Mouse (Mus musculus) CD4-positive, CD25-positive, alpha-beta regulatory T cell, adult 2 months (primary cell): ENCODE results near the gene Cd300a.

ENCODE experiments used
- DNase-seq: peaks from one replicate; pipeline ENCODE4 v3.0.0-alpha.2; 2012; ENCODE audit warnings: low read depth, low spot score

Gene Cd300a

DNA sequence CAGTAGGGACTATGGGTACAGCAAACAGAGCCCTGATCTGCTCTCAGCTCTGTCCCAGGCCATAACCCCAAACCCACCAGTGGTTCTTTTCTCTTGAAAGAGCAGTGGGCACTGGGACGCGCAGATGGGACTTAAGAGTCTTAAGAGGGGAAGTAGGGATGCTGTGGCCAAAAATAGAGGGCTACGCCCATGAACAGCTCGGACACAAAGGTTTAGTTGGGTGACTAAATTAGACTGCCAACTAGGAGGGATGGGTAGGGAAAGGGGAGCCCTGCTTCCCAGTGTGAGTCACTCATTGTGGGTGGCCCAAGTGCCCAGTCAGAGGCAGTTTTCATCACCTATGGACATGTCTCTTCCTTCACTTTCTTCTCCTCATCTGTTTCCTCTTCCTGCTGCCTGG is 13.4 kb downstream of the Cd300a start:
- DNase-seq = no peak

DNA sequence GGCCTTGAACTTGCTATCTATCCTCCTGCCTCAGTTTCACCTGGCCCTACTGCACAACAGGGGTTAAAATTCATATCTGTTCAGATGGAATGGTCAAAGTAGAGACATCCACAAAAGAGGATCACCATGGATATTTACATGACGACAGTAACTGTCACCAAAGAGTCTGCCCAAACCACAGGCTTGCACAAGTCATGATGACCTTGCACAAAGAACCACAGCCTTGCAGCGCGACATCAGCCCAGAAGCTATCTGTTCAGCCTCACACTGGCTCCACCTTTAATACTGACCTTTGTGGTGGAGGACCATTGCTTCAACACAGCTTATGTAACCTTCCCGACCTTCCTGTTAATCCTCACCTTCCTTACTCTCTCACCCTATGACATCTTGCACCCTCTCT is 17.7 kb downstream of the Cd300a start:
- no peak for DNase-seq

DNA sequence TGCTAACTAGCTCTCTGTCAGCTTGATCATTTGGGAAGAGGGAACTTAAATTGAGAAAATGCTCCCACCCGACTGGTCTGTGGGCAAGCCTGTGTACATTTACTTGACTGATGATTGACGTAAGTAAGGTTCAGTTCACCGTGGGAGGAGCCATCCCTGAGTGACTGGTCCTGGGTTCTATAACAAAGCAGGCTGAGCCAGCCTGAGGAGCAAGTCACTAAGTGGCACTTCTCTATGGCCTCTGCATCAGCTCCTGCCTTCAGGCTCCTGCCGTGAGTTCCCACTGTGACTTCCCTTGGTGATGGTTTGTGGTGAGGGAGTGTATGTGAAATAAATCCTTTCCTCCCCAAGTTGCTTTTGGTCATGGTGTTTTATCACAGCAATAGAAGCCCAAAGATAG is 18.2 kb downstream of the Cd300a start:
- no peak for DNase-seq

DNA sequence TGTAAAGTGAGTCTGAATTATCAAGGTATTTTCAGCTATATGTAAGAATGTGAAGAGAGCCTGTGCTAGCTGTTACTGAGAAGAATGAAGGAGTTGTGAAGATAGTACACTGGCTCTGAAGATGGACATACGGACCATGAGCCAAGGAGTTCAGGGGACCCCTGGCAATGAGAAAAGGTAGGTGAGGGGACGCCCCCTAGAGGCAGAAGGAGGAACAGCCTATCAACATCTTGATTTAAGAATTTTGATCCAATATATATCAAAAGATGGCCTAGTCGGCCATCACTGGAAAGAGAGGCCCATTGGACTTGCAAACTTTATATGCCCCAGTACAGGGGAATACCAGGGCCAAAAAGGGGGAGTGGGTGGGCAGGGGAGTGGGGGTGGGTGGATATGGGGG is 19.7 kb downstream of the Cd300a start:
- peak; percentile 20 for DNase-seq

DNA sequence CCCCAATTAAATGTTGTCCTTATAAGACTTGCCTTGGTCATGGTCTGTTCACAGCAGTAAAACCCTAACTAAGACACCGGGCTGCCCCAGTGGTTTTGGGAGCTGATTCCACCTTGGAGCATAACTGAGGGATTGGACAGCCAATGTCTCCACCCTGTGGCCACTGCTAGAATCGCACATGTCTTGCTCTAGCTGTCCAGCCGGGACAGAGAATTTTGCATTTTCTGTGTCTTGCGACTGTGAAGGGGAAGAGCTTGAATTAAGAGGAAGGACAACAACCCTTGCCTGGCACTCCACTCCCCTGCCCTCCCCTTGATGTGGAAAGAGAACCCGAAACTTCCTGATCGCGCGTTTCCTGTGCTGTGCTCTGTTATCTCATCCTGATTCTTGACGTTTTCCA is 23.0 kb downstream of the Cd300a start:
- DNase-seq = peak; percentile 75

DNA sequence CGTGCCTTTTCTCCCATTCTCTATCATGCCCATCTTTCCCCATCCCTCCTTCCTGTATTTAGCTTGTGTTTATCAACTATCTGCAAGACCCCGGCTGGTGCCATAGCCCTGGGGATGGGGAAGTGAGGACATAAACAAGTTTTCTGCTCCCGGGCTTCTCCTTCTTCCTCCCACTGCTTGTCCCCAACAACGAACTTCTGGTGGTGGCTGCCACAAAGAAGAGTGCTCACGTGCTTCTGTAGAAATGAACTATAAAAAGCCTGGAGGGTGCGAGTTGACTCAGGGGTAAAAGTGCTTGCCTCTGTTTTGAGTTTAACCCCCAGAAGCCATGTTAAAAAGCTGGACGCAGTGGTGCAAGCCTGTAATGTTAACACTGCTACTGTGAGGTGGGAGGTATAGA is 25.1 kb downstream of the Cd300a start:
- DNase-seq = no peak

DNA sequence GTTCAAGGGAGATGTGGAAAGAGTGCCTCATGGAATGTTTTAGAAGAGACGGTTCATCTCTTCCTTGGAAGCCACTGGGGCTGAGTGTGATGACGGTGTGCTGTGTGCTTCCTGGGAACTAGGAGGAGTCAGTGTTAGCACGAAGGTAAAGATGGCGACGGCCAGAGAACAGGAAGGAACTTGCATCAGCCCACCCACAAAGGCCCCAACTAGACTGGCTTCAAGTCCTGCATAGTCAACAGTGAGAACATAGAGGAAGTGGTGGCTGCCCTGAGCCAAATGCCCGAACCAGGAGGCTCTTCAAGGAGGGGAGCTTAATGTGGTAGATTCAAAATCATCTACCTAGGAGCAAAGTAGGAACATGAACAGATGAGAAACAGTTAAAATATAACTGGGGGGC is 27.3 kb downstream of the Cd300a start:
- DNase-seq = no peak

DNA sequence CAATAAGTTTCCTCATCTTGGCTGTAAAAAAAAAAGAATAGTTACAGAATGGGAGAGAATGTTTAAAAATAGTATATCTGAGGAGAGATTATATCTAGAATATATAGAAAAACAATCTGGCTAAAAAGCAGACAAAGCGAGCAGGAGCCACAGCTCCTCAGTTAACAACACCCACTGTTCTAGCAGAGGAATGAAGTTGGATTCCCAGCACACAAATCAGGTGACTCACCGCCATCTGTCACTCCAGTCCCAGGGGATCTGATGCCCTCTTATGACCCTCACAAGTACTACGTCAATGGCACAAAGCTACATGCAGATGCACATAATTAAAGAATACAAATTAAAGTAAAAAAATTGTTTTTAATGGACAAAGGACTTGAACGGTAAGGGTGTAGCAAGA is 32.6 kb downstream of the Cd300a start:
- DNase-seq = no peak

DNA sequence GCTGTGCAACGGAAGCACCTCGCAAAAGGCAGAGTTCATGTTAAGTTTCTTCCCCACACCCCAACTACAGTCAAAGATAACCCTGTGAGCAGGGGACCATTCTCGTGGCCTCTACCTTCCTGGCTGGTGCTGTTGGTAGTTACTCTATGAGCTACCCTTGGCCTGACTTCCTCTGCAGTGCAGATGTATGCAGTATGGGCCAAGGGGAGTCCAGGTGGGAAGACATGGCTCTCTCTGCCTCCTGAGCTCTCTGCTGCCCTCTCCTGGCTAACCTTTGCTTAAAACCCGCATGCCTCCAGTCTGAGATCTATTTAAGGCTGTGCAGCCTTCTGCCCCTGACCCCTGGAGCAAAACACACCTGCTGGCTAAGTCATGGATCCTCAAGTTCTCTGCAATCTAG is 34.1 kb downstream of the Cd300a start:
- DNase-seq = peak; percentile 73

DNA sequence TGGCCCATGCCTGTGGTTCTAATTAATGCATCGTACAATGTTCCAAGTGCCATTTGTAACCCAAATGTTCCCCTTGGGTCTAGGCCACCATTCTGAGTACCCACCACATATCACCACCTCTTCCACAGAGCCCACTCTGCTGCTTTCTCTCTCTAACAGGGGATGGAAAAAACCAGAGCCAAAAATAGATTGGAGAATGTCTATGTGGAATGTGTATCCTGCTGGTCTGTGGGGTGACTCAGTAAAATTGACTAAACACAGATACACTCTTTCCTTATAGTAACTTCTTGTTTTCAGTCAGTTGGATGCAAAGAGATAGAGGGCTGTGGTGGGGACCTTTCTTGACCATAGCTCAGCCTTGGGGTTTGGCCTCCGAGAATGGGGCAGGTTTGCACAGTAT is 39.7 kb downstream of the Cd300a start:
- DNase-seq = no peak

DNA sequence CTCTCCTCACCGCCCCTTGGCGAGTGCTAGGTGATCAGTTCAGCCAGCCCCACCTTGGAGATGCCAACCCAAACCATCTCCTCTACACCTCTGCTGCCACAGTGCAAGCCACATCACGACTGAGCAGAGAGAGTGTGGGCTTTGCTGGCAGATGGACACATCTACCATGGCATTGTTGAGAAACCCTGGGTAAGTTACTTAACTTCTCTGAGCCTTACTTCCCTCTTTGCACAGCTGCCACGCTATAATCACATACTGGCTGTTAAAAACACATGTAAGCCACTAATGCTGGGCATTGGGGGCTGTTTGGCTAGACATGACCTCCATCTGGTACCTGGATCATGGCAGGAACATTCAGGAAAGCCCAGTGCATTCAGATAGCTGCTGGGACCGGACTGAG is 41.2 kb downstream of the Cd300a start:
- no peak for DNase-seq

DNA sequence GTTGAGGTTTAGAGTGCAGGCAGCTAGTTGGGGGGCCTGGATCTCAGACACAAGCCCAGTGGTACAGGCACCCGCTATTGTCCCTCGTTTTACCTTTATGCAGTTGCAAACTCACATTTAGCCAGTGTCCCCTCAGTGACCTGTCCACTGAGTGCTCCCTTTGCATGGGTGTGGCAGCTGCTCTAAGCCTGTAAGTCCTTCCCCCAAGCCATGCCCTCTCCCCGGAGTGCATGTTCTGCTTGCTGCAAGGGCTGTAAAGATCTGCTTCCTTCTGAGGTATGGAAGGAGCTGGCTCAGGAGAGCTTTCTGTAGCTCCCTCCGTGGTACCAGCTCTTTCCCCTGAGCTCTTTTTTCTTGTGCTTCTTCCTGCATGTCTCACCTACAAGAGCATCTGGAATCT is 43.8 kb downstream of the Cd300a start:
- no peak for DNase-seq

DNA sequence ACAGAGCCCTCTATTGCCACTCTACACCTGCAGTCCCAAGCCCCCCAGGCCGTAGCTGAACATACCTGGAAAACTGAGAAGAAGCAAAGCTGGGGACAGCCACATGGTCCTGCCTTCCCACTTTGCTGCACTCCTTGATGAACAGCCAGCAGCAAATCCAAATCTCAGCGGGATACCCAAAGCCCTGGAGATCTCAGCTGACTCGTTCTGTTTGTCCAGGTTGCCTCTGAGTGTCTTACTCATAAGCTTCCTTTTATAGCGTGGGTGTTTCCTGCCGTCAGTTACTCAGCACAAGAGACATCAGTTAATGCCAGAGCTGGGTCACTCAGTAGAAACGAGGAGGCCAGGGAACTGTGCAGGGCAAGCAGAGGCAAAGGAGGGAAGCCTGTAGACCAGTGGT is 44.3 kb downstream of the Cd300a start, which contains the start of gene Cd300lb:
Cd300lb (minus strand) TSS at position 243 of the 400 bp plus-strand sequence.
- DNase-seq = peak; percentile 13
